Mouse (Mus musculus): ENCODE measurements at regions not wholly inside any gene's neighbourhood (a gene's known extent, or its start where the extent isn't known, plus 50 kb on each side); places are given as distances from the start of the nearest gene placed in this dataset.
"Not testable (repeated sequence)": the region's sequence is repeated elsewhere in the genome, so short reads cannot be mapped to it uniquely, and the experiment has no call there.

GRCm38 (mm10) chr13:32442025-32442424 is 103.5 kb upstream of the Gmds start:
- Histone ChIP-seq H3K9me3 (replicated peaks) (no peaks in the 10 kb centered on the region), H3K4me3 (replicated peaks) (no peak overlapping the region), H3K4me2 (no peak overlapping the region), H3K4me1 (replicated peaks) (no peaks in the 10 kb centered on the region), H3K27me3 (no peaks in the 10 kb centered on the region), H3K36me3 (no peaks in the 10 kb centered on the region), H3K27ac (no peak overlapping the region), H3K9ac (no peak overlapping the region)
- WGBS (ENCODE audit: insufficient replicate concordance) = 73% methylated on average over 13 of the region's 13 CpGs
- DNase-seq (no peak), ATAC-seq (ENCODE audit: low read depth) (no peak)

DNA sequence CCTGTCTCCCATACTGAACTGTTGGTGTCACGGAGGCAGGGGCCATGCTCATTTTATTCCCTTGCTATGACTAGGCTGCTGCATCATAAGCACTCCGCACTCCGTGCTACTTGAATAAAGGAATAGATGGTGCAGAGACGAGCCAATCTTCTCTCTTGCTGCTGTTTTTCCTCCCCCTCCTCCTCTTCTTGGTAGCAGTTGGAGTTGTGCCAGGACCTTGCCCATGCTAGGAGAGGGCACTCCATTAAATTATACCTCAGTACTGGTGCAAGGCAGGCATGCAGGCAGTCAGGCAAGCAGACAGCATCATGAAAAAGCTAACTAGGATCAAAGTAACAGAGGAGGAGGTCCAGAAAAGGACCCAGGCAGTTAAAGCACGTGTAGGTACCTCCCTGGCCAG is 96.6 kb upstream of the Gmds start:
- H3K9me3 ChIP-seq (replicated peaks) = no peaks in the 10 kb centered on the region
- H3K27ac ChIP-seq = no peak overlapping the region
- ATAC-seq (ENCODE audit: low read depth) (no peak), DNase-seq (no peak)
- no peak overlapping the region for H3K4me3 ChIP-seq (replicated peaks)
- WGBS (ENCODE audit: insufficient replicate concordance) = 70% methylated on average over 5 of the region's 5 CpGs
- no peaks in the 10 kb centered on the region for H3K4me1 ChIP-seq (replicated peaks)
- H3K36me3 ChIP-seq = no peaks in the 10 kb centered on the region
- H3K9ac ChIP-seq = no peak overlapping the region
- H3K27me3 ChIP-seq = no peaks in the 10 kb centered on the region
- no peak overlapping the region for H3K4me2 ChIP-seq

DNA sequence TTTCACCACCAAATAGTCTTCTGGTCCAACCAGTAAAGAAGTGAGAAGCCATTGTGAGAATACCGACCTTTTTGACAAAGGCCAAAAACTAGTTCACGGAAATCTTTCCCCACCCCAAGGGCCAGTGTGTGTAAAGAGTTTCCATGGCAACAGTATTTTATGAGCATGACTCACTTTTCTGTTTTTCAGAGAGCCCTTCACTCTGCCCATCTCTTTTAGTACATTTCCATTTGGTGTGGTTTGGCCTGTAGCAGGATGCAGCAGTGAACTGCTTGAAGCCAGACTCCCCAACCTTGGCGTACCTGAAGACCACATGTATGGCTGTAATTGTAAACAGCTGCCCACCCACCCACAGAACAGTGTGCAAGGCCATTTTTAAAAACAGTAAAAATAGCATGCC is 89.9 kb upstream of the Gmds start:
- Histone ChIP-seq H3K27me3 (no peaks in the 10 kb centered on the region), H3K9ac (no peak overlapping the region), H3K36me3 (no peaks in the 10 kb centered on the region), H3K4me1 (replicated peaks) (no peaks in the 10 kb centered on the region), H3K9me3 (replicated peaks) (no peaks in the 10 kb centered on the region), H3K27ac (no peak overlapping the region), H3K4me3 (replicated peaks) (no peak overlapping the region), H3K4me2 (no peak overlapping the region)
- DNase-seq (no peak), ATAC-seq (ENCODE audit: low read depth) (no peak)
- whole genome bisulfite sequencing (ENCODE audit: insufficient replicate concordance) = 61% methylated on average over 3 of the region's 3 CpGs

DNA sequence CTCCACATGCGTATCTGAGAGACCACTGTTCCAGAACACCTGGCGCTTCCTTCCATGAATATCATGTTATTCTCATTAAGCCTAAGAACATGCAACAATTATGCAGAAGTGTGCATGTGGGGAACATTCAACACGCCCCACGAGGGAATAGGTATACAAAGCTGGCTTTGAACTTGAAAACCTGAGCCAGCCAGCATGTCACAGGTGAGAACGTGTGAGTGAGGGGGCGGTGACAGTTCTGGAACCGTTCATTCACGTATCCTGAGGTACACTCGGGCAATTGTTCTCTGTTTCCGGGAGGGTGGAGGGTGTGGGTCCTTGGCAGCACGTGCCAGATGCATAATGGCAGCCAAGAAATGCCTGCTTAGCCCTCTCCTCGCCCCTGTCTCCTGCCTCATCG is 88.4 kb upstream of the Gmds start:
- no peak for ATAC-seq (ENCODE audit: low read depth)
- no peak for DNase-seq
- H3K36me3 ChIP-seq = no peaks in the 10 kb centered on the region
- H3K9me3 ChIP-seq (replicated peaks) = no peaks in the 10 kb centered on the region
- H3K9ac ChIP-seq = no peak overlapping the region
- H3K4me1 ChIP-seq (replicated peaks) = no peaks in the 10 kb centered on the region
- no peak overlapping the region for H3K27ac ChIP-seq
- H3K27me3 ChIP-seq = no peaks in the 10 kb centered on the region
- WGBS (ENCODE audit: insufficient replicate concordance) = 70% methylated on average over 13 of the region's 13 CpGs
- H3K4me2 ChIP-seq = no peak overlapping the region
- no peak overlapping the region for H3K4me3 ChIP-seq (replicated peaks)

DNA sequence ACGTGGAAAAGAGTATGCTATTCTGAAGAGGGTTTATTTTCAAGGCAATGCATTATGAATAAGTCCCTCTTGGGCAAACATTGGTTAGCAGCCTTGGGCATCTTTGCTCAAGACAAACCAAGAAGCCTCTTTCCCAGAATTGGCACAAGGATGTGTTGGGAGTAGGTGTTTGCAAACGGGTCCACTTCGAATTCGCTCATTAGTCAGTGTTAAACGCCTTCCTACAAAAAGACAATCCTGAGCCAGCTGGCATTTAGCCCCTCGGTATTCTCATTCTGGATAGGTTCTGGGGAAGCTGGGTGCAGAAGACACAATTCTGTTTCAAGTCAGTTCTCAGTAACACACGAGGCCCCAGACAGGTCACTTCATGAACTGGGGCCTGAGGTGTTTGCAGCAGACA is 87.7 kb upstream of the Gmds start:
- Histone ChIP-seq H3K36me3 (no peaks in the 10 kb centered on the region), H3K4me1 (replicated peaks) (no peaks in the 10 kb centered on the region), H3K4me2 (no peak overlapping the region), H3K27ac (no peak overlapping the region), H3K4me3 (replicated peaks) (no peak overlapping the region), H3K9ac (no peak overlapping the region), H3K27me3 (no peaks in the 10 kb centered on the region), H3K9me3 (replicated peaks) (no peaks in the 10 kb centered on the region)
- DNase-seq (no peak), ATAC-seq (ENCODE audit: low read depth) (no peak)
- WGBS (ENCODE audit: insufficient replicate concordance) = 67% methylated on average over 7 of the region's 7 CpGs

DNA sequence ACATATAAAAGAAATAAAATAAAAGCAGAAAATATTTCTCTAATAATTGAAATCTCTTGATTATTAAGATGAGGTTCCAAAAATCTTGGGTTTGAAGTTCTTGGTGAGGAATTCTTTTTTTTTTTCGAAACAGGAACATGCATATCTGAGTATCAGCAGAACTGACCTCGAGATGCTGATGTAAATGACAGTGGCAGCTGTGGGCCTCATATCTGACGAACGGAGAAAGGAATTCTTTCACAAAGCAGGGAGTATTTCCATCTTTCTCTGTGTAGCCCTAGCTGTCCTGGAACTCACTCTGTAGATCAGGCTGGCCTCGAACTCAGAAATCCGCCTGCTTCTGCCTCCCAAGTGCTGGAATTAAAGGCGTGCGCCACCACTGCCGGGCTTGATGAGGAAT is 86.0 kb upstream of the Gmds start:
- H3K4me2 ChIP-seq; H3K4me1 ChIP-seq (replicated peaks); H3K36me3 ChIP-seq; ATAC-seq (ENCODE audit: low read depth); H3K9ac ChIP-seq; H3K27ac ChIP-seq; DNase-seq; H3K9me3 ChIP-seq (replicated peaks); H3K4me3 ChIP-seq (replicated peaks); H3K27me3 ChIP-seq: not testable (repeated sequence)
- WGBS (ENCODE audit: insufficient replicate concordance) = 73% methylated on average over 9 of the region's 9 CpGs

DNA sequence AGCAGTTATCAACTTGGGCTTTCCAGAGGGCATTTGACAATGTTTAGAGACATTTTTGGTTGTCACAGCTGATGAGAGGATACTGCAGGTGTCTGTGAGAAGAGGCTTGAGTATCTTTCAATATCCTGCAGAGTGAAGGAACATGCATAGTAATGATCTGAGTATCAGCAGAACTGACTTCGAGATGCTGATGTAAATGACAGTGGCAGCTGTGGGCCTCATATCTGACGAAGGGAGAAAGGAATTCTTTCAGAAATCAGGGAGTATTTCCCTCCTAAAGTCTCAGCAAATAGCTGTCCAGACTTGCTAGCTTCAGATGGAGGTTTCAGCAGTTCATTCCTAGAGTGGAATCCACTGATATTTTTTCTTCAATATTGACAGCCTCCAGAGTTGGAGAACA is 83.9 kb upstream of the Gmds start:
- Histone ChIP-seq H3K4me1 (replicated peaks) (no peaks in the 10 kb centered on the region), H3K27ac (no peak overlapping the region), H3K4me3 (replicated peaks) (no peak overlapping the region), H3K36me3 (no peaks in the 10 kb centered on the region), H3K4me2 (no peak overlapping the region), H3K27me3 (no peaks in the 10 kb centered on the region), H3K9me3 (replicated peaks) (no peaks in the 10 kb centered on the region), H3K9ac (no peak overlapping the region)
- DNase-seq (no peak), ATAC-seq (ENCODE audit: low read depth) (no peak)
- WGBS (ENCODE audit: insufficient replicate concordance) = 19% methylated on average over 2 of the region's 2 CpGs

GRCm38 (mm10) chr13:32419326-32419725 is 80.8 kb upstream of the Gmds start:
- Histone ChIP-seq H3K36me3 (no peaks in the 10 kb centered on the region), H3K27ac (no peak overlapping the region), H3K4me3 (replicated peaks) (no peak overlapping the region), H3K9ac (no peak overlapping the region), H3K27me3 (no peaks in the 10 kb centered on the region), H3K9me3 (replicated peaks) (no peaks in the 10 kb centered on the region), H3K4me2 (no peak overlapping the region), H3K4me1 (replicated peaks) (no peaks in the 10 kb centered on the region)
- ATAC-seq (ENCODE audit: low read depth) (no peak), DNase-seq (no peak)
- 67% methylated on average over 6 of the region's 6 CpGs for WGBS (ENCODE audit: insufficient replicate concordance)

GRCm38 (mm10) chr13:32418655-32419054 is 80.1 kb upstream of the Gmds start:
- 54% methylated on average over 2 of the region's 2 CpGs for whole genome bisulfite sequencing (ENCODE audit: insufficient replicate concordance)
- DNase-seq (no peak), ATAC-seq (ENCODE audit: low read depth) (no peak)

DNA sequence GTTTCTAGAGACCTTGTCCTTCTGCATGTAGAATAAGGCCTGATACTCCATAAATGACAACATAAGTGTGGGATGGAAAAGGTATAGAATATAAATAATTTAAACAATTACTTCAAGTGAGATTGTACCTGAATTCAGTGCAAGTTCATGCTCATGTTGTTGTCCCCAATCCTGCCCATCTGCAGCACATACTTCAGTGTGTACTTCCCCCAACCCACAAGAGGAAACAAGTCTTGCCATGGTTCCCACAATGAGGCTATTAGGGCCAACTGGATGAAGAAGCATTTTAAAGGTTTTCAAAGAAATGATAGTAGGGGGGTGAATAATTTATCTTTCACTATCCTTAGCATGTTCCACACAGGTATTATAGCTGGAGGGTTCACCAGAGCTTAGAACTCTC is 79.4 kb upstream of the Gmds start:
- no peak overlapping the region for H3K27ac ChIP-seq

More at GRCm38 (mm10) chr13:32418655-32419054, 80.1 kb upstream of the Gmds start:
- Histone ChIP-seq H3K36me3 (no peaks in the 10 kb centered on the region), H3K4me1 (replicated peaks) (no peaks in the 10 kb centered on the region), H3K4me2 (no peak overlapping the region), H3K9ac (no peak overlapping the region), H3K9me3 (replicated peaks) (no peaks in the 10 kb centered on the region), H3K27me3 (no peaks in the 10 kb centered on the region), H3K4me3 (replicated peaks) (no peak overlapping the region), H3K27ac (no peak overlapping the region)

GRCm38 (mm10) chr13:32411287-32411935 is 72.9 kb upstream of the Gmds start:
- Histone ChIP-seq H3K4me3 (replicated peaks) (no peak overlapping the region), H3K9ac (no peak overlapping the region), H3K4me2 (no peak overlapping the region), H3K27me3 (no peaks in the 10 kb centered on the region), H3K4me1 (replicated peaks) (no peaks in the 10 kb centered on the region), H3K9me3 (replicated peaks) (no peaks in the 10 kb centered on the region), H3K27ac (no peak overlapping the region), H3K36me3 (no peaks in the 10 kb centered on the region)
- no peak for ATAC-seq (ENCODE audit: low read depth)
- peak; percentile 3 for DNase-seq
- 45% methylated on average over 14 of the region's 14 CpGs for WGBS (ENCODE audit: insufficient replicate concordance)

More for the DNA sequence above, 79.4 kb upstream of the Gmds start:
- no peak for ATAC-seq (ENCODE audit: low read depth)
- no peak overlapping the region for H3K4me2 ChIP-seq
- no peak overlapping the region for H3K4me3 ChIP-seq (replicated peaks)
- H3K4me1 ChIP-seq (replicated peaks) = no peaks in the 10 kb centered on the region
- H3K36me3 ChIP-seq = no peaks in the 10 kb centered on the region
- no peaks in the 10 kb centered on the region for H3K27me3 ChIP-seq
- DNase-seq = no peak
- H3K9ac ChIP-seq = no peak overlapping the region
- no peaks in the 10 kb centered on the region for H3K9me3 ChIP-seq (replicated peaks)

GRCm38 (mm10) chr13:32410065-32410464 is 71.5 kb upstream of the Gmds start:
- no peaks in the 10 kb centered on the region for H3K9me3 ChIP-seq (replicated peaks)
- H3K9ac ChIP-seq = no peak overlapping the region
- H3K4me2 ChIP-seq = no peak overlapping the region
- H3K36me3 ChIP-seq = no peaks in the 10 kb centered on the region
- no peaks in the 10 kb centered on the region for H3K4me1 ChIP-seq (replicated peaks)
- ATAC-seq (ENCODE audit: low read depth) (no peak), DNase-seq (no peak)
- no peak overlapping the region for H3K4me3 ChIP-seq (replicated peaks)
- WGBS (ENCODE audit: insufficient replicate concordance) = 45% methylated on average over 6 of the region's 6 CpGs
- H3K27ac ChIP-seq = no peak overlapping the region
- H3K27me3 ChIP-seq = no peaks in the 10 kb centered on the region

All from liver, embryonic 13.5 days (tissue).